Mouse (Mus musculus): ENCODE results near the gene Lrmp.

DNA sequence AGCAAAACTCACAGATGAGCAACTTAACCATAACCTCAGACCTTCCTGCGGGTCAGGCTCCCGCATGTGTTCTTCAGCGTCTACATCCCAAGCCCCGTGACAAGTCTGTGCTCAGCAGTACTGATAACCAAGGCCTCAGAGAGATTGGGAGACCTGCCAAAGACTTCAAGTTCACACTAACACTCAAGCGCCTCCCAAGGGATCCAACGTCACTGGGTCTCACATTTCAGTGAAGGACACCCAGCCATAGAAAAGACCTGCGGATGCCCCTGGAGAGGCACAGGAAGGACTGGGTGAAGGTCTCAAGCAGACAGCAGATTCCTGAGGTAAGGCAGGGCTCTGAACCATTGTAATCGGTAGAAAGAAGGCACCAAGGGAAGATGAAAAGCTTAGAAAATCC, 66.6 kb downstream of the Lrmp start:
- TF ChIP-seq POLR2A (IDR thresholded peaks at IDR 0.05; ENCODE audit: insufficient read depth, low read length) (no peak), CTCF (IDR thresholded peaks at IDR 0.05; ENCODE audit: low read depth, low read length) (no peak), EP300 (IDR thresholded peaks at IDR 0.05; ENCODE audit: insufficient read depth, low read depth, low read length) (no peak)

Measured in ES-Bruce4 (cell line).